Mouse (Mus musculus) c-Kit-positive CD71-positive TER-119-negative erythroid progenitor cells, embryonic 14.5 days (primary cell): ENCODE data around the gene Krtap5-4.
"Not testable (repeated sequence)": the region's sequence is repeated elsewhere in the genome, so short reads cannot be mapped to it uniquely, and the experiment has no call there.

Experiments
- DNase-seq: peaks from one replicate; pipeline ENCODE4 v3.0.0-alpha.2; 2013; ENCODE audit warnings: low read depth

Krtap5-4 gene

GRCm38 (mm10) chr7:142322641-142323040, 19.3 kb downstream of the Krtap5-4 start:
- no peak for DNase-seq

- no peak for DNase-seq
Observed at GRCm38 (mm10) chr7:142323396-142324117, 20.2 kb downstream of the Krtap5-4 start.

GRCm38 (mm10) chr7:142326714-142327445, 23.5 kb downstream of the Krtap5-4 start:
- no peak for DNase-seq

- DNase-seq = no peak
Observed at GRCm38 (mm10) chr7:142328507-142328906, 25.2 kb downstream of the Krtap5-4 start.

- DNase-seq = no peak
Observed at GRCm38 (mm10) chr7:142330271-142330724, 26.9 kb downstream of the Krtap5-4 start.

- DNase-seq = no peak
Observed at GRCm38 (mm10) chr7:142331281-142331680, 27.9 kb downstream of the Krtap5-4 start.

GRCm38 (mm10) chr7:142332741-142333140, 29.4 kb downstream of the Krtap5-4 start:
- DNase-seq = not testable (repeated sequence)

GRCm38 (mm10) chr7:142334246-142334645, 30.9 kb downstream of the Krtap5-4 start:
- DNase-seq = peak; percentile 78

GRCm38 (mm10) chr7:142335151-142335550, 31.8 kb downstream of the Krtap5-4 start:
- DNase-seq = no peak

GRCm38 (mm10) chr7:142340269-142340970, 37.1 kb downstream of the Krtap5-4 start:
- DNase-seq = no peak

- DNase-seq = no peak
Observed at GRCm38 (mm10) chr7:142341564-142342246, 38.4 kb downstream of the Krtap5-4 start.

- DNase-seq = no peak
Observed at GRCm38 (mm10) chr7:142342247-142342640, 38.9 kb downstream of the Krtap5-4 start.

GRCm38 (mm10) chr7:142347542-142347941, 44.2 kb downstream of the Krtap5-4 start:
- no peak for DNase-seq

- no peak for DNase-seq
Observed at GRCm38 (mm10) chr7:142349308-142349961, 46.1 kb downstream of the Krtap5-4 start.

- DNase-seq = no peak
Observed at GRCm38 (mm10) chr7:142351569-142351968, 48.2 kb downstream of the Krtap5-4 start.

GRCm38 (mm10) chr7:142353854-142354253, 50.5 kb downstream of the Krtap5-4 start:
- peak; percentile 71 for DNase-seq
